Mouse (Mus musculus): ENCODE results near the gene Tspan31. TPM values are rescaled to one million over a fixed set of nuclear protein-coding genes. Genes with fewer than 3 reads are reported as not detected.

Gene Tspan31
- polyA plus RNA-seq, 1 experiment from 2014 or later, result 92.4 TPM

DNA sequence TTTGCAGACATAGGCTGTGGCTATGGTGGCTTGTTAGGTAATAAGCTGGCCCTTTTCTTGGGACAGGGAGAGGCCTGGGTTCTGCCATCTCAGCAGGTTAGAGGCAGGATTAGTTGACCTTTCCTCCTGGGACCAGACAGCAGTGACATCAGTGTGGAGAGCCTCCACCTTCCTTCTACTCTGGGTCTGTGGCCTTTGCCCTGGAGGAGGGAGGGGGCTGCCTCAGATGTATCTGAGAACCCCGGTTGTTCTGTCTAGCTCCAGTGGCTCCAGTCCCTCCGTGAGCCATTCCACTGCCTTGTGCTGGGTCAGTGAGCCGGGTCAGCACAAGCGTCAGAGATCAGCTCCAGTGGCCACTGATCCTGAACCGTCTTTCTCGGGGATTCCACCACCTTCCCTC lies 26.9 kb downstream of the Tspan31 start:
- Histone ChIP-seq H3K9me3 (ENCODE audit: control insufficient read depth, low read length) (no peaks in the 10 kb centered on the region), H3K4me2 (ENCODE audit: low read length) (peak overlapping the region; percentile 99; the same call in 1 of the 2 replicates), H3K9ac (ENCODE audit: low read length) (no peak overlapping the region), H3K27me3 (replicated peaks; ENCODE audit: control insufficient read depth, insufficient read depth, low read length) (peaks cover 21% of the 10 kb centered on the region), H3K4me3 (ENCODE audit: low read depth, low read length) (no peak overlapping the region), H3K4me1 (replicated peaks; ENCODE audit: control insufficient read depth, insufficient read depth, low read length) (peaks cover 8% of the 10 kb centered on the region), H3K27ac (ENCODE audit: low read depth) (no peak overlapping the region), H3K36me3 (ENCODE audit: control insufficient read depth, insufficient read depth, low read length) (peaks cover 16% of the 10 kb centered on the region; the same call in 1 of the 2 replicates)
- ATAC-seq (replicated peaks; ENCODE audit: low FRiP score, low TSS enrichment, low read depth) (no peak), DNase-seq (ENCODE audit: low spot score) (no peak)
- WGBS, result 91% methylated on average over 6 of the region's 6 CpGs

DNA sequence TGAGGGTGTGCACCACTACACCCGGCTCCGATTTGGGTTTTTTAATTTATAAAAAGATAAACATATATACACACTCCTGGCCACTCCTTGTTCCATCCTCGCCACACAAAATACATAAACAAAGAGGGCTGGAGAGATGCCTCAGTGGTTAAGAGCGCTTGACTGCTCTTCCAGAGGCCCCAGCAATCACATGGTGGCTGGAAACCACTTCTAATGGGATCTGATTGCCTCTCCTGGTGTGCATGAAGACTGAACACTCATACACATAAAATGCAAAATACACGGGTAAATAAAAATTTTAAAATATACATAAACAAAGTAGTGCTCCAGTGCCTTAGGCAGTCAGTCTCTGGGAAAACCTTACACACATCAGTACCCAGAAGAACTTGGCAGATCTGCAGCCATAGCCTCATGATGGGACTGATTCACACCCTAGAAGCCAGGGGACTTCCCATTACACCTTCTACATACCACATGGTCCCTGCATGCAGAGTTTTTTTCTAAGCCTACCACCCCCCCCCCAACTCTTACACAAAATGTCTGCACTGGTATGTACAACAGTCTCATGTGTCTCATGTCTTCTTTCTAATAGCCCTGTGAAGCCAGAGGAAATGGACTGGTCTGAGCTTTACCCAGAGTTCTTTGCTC lies 27.5 kb downstream of the Tspan31 start:
- WGBS, result 14% methylated on average over 5 of the region's 5 CpGs
- Histone ChIP-seq H3K27me3 (replicated peaks; ENCODE audit: control insufficient read depth, insufficient read depth, low read length) (peaks cover 15% of the 10 kb centered on the region), H3K9me3 (ENCODE audit: control insufficient read depth, low read length) (no peaks in the 10 kb centered on the region), H3K9ac (ENCODE audit: low read length) (peak overlapping the region; percentile 59), H3K36me3 (ENCODE audit: control insufficient read depth, insufficient read depth, low read length) (peaks cover 16% of the 10 kb centered on the region; the same call in 1 of the 2 replicates), H3K27ac (ENCODE audit: low read depth) (peak overlapping the region; percentile 48; the same call in 1 of the 2 replicates), H3K4me2 (ENCODE audit: low read length) (peak overlapping the region; percentile 99), H3K4me1 (replicated peaks; ENCODE audit: control insufficient read depth, insufficient read depth, low read length) (peaks cover 8% of the 10 kb centered on the region), H3K4me3 (ENCODE audit: low read depth, low read length) (peak overlapping the region; percentile 65)
- ATAC-seq (replicated peaks; ENCODE audit: low FRiP score, low TSS enrichment, low read depth) (no peak), DNase-seq (ENCODE audit: low spot score) (no peak)

- peak; percentile 88 for ATAC-seq (replicated peaks; ENCODE audit: low FRiP score, low TSS enrichment, low read depth)
- Histone ChIP-seq H3K36me3 (ENCODE audit: control insufficient read depth, insufficient read depth, low read length) (peaks cover 16% of the 10 kb centered on the region; the same call in 1 of the 2 replicates), H3K4me3 (ENCODE audit: low read depth, low read length) (peak overlapping the region; percentile 65), H3K9me3 (ENCODE audit: control insufficient read depth, low read length) (no peaks in the 10 kb centered on the region), H3K4me1 (replicated peaks; ENCODE audit: control insufficient read depth, insufficient read depth, low read length) (peaks cover 8% of the 10 kb centered on the region), H3K27ac (ENCODE audit: low read depth) (peak overlapping the region; percentile 48; the same call in 1 of the 2 replicates), H3K4me2 (ENCODE audit: low read length) (peak overlapping the region; percentile 99), H3K27me3 (replicated peaks; ENCODE audit: control insufficient read depth, insufficient read depth, low read length) (peaks cover 10% of the 10 kb centered on the region; the same call in 1 of the 2 replicates), H3K9ac (ENCODE audit: low read length) (peak overlapping the region; percentile 59)
- 1% methylated on average over 44 of the region's 44 CpGs for WGBS
- peak; percentile 98 for DNase-seq (ENCODE audit: low spot score)
Observed at GRCm38 (mm10) chr10:127041774-127042338, 28.2 kb downstream of the Tspan31 start.

GRCm38 (mm10) chr10:127041274-127041766 lies 28.7 kb downstream of the Tspan31 start, which contains the start of the genes Mettl1 and Eef1akmt3:
Gene Mettl1, plus strand, starts transcription at chr10:127041414.
Gene Eef1akmt3, minus strand, starts transcription at chr10:127041513.
- Histone ChIP-seq H3K4me2 (ENCODE audit: low read length) (peak within 1 kb of the TSS; percentile 99), H3K4me3 (ENCODE audit: low read depth, low read length) (peak within 1 kb of the TSS; percentile 65), H3K9ac (ENCODE audit: low read length) (peak within 1 kb of the TSS; percentile 59), H3K27me3 (replicated peaks; ENCODE audit: control insufficient read depth, insufficient read depth, low read length) (peaks cover 10% of the 10 kb centered on the region; the same call in 1 of the 2 replicates), H3K9me3 (ENCODE audit: control insufficient read depth, low read length) (no peaks in the 10 kb centered on the region), H3K27ac (ENCODE audit: low read depth) (peak within 1 kb of the TSS; percentile 48; the same call in 1 of the 2 replicates), H3K4me1 (replicated peaks; ENCODE audit: control insufficient read depth, insufficient read depth, low read length) (peaks cover 8% of the 10 kb centered on the region), H3K36me3 (ENCODE audit: control insufficient read depth, insufficient read depth, low read length) (peaks cover 13% of the 10 kb centered on the region; the same call in 1 of the 2 replicates)
- under 1% methylated on average over 28 of the region's 28 CpGs for WGBS
- peak; percentile 69 for ATAC-seq (replicated peaks; ENCODE audit: low FRiP score, low TSS enrichment, low read depth)
- DNase-seq (ENCODE audit: low spot score), result no peak

GRCm38 (mm10) chr10:127040569-127041214 lies 29.4 kb downstream of the Tspan31 start:
- H3K4me1 ChIP-seq (replicated peaks; ENCODE audit: control insufficient read depth, insufficient read depth, low read length), result peaks cover 8% of the 10 kb centered on the region
- no peaks in the 10 kb centered on the region for H3K9me3 ChIP-seq (ENCODE audit: control insufficient read depth, low read length)
- under 1% methylated on average over 20 of the region's 20 CpGs for WGBS
- H3K9ac ChIP-seq (ENCODE audit: low read length), result peak overlapping the region; percentile 59
- 0 out of 2 replicates have a peak, but pooled peaks have one; percentile 7 for ATAC-seq (replicated peaks; ENCODE audit: low FRiP score, low TSS enrichment, low read depth)
- peaks cover 10% of the 10 kb centered on the region; the same call in 1 of the 2 replicates for H3K27me3 ChIP-seq (replicated peaks; ENCODE audit: control insufficient read depth, insufficient read depth, low read length)
- H3K4me3 ChIP-seq (ENCODE audit: low read depth, low read length), result peak overlapping the region; percentile 65
- peak overlapping the region; percentile 99 for H3K4me2 ChIP-seq (ENCODE audit: low read length)
- H3K27ac ChIP-seq (ENCODE audit: low read depth), result no peak overlapping the region
- peaks cover 10% of the 10 kb centered on the region; the same call in 1 of the 2 replicates for H3K36me3 ChIP-seq (ENCODE audit: control insufficient read depth, insufficient read depth, low read length)
- DNase-seq (ENCODE audit: low spot score), result no peak

GRCm38 (mm10) chr10:127037641-127038040 lies 32.4 kb downstream of the Tspan31 start:
- 75% methylated on average over 12 of the region's 12 CpGs for WGBS
- no peak overlapping the region for H3K9ac ChIP-seq (ENCODE audit: low read length)
- no peak overlapping the region for H3K27ac ChIP-seq (ENCODE audit: low read depth)
- peaks cover 4% of the 10 kb centered on the region for H3K4me1 ChIP-seq (replicated peaks; ENCODE audit: control insufficient read depth, insufficient read depth, low read length)
- DNase-seq (ENCODE audit: low spot score) (no peak), ATAC-seq (replicated peaks; ENCODE audit: low FRiP score, low TSS enrichment, low read depth) (no peak)
- H3K4me3 ChIP-seq (ENCODE audit: low read depth, low read length), result no peak overlapping the region
- no peaks in the 10 kb centered on the region for H3K9me3 ChIP-seq (ENCODE audit: control insufficient read depth, low read length)
- peaks cover 10% of the 10 kb centered on the region; the same call in 1 of the 2 replicates for H3K27me3 ChIP-seq (replicated peaks; ENCODE audit: control insufficient read depth, insufficient read depth, low read length)
- H3K36me3 ChIP-seq (ENCODE audit: control insufficient read depth, insufficient read depth, low read length), result no peaks in the 10 kb centered on the region
- no peak overlapping the region for H3K4me2 ChIP-seq (ENCODE audit: low read length)

DNA sequence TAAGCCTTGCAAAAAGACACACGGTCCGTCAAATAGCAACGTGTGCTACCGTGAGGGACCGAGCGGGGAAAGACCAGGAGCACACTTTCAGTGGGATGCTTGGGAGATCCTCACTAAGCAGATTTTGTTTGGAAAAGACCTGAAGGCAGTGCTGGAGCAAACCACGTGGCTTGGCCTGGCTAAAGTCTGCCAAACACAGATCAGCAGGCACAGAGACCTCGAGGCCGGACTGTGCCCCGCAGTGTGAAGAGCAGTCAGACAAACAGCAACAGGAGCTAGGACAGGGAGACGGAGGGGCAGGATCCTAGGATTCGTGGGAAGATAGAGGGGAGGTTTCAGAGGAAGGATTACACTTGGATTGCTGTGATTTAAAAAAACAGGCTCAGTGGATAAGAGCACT lies 33.8 kb downstream of the Tspan31 start:
- Histone ChIP-seq H3K9ac (ENCODE audit: low read length) (no peak overlapping the region), H3K4me1 (replicated peaks; ENCODE audit: control insufficient read depth, insufficient read depth, low read length) (no peaks in the 10 kb centered on the region), H3K9me3 (ENCODE audit: control insufficient read depth, low read length) (no peaks in the 10 kb centered on the region), H3K27ac (ENCODE audit: low read depth) (no peak overlapping the region), H3K36me3 (ENCODE audit: control insufficient read depth, insufficient read depth, low read length) (no peaks in the 10 kb centered on the region), H3K4me3 (ENCODE audit: low read depth, low read length) (no peak overlapping the region), H3K27me3 (replicated peaks; ENCODE audit: control insufficient read depth, insufficient read depth, low read length) (peaks cover 10% of the 10 kb centered on the region; the same call in 1 of the 2 replicates), H3K4me2 (ENCODE audit: low read length) (no peak overlapping the region)
- WGBS, result 81% methylated on average over 12 of the region's 12 CpGs
- ATAC-seq (replicated peaks; ENCODE audit: low FRiP score, low TSS enrichment, low read depth) (no peak), DNase-seq (ENCODE audit: low spot score) (no peak)

GRCm38 (mm10) chr10:127033301-127033741 lies 36.7 kb downstream of the Tspan31 start:
- Histone ChIP-seq H3K9ac (ENCODE audit: low read length) (no peak overlapping the region), H3K4me2 (ENCODE audit: low read length) (no peak overlapping the region), H3K4me1 (replicated peaks; ENCODE audit: control insufficient read depth, insufficient read depth, low read length) (no peaks in the 10 kb centered on the region), H3K27ac (ENCODE audit: low read depth) (no peak overlapping the region), H3K9me3 (ENCODE audit: control insufficient read depth, low read length) (no peaks in the 10 kb centered on the region), H3K27me3 (replicated peaks; ENCODE audit: control insufficient read depth, insufficient read depth, low read length) (no peaks in the 10 kb centered on the region), H3K36me3 (ENCODE audit: control insufficient read depth, insufficient read depth, low read length) (peaks cover 11% of the 10 kb centered on the region), H3K4me3 (ENCODE audit: low read depth, low read length) (no peak overlapping the region)
- DNase-seq (ENCODE audit: low spot score) (no peak), ATAC-seq (replicated peaks; ENCODE audit: low FRiP score, low TSS enrichment, low read depth) (no peak)
- 84% methylated on average over 8 of the region's 8 CpGs for WGBS
